Mouse (Mus musculus): ENCODE measurements at regions not wholly inside any gene's neighbourhood (a gene's known extent, or its start where the extent isn't known, plus 50 kb on each side); places are given as distances from the start of the nearest gene placed in this dataset.

- Histone ChIP-seq H3K27me3 (replicated peaks; ENCODE audit: low read depth, poor library complexity, severe bottlenecking) (no peaks in the 10 kb centered on the region), H3K36me3 (replicated peaks) (no peaks in the 10 kb centered on the region), H3K27ac (replicated peaks) (no peak overlapping the region), H3K9me3 (no peaks in the 10 kb centered on the region), H3K4me1 (no peaks in the 10 kb centered on the region), H3K4me3 (no peak overlapping the region)
- 66% methylated on average over 4 of the region's 4 CpGs for WGBS
- DNase-seq (ENCODE audit: low spot score): no peak
Measured at GRCm38 (mm10) chr3:21325329-21325896, 751.0 kb upstream of the Tbl1xr1 start.

GRCm38 (mm10) chr3:21341916-21342315, 734.5 kb upstream of the Tbl1xr1 start:
- Histone ChIP-seq H3K27ac (replicated peaks) (no peak overlapping the region), H3K9me3 (no peaks in the 10 kb centered on the region), H3K4me3 (no peak overlapping the region), H3K36me3 (replicated peaks) (no peaks in the 10 kb centered on the region), H3K4me1 (no peaks in the 10 kb centered on the region), H3K27me3 (replicated peaks; ENCODE audit: low read depth, poor library complexity, severe bottlenecking) (no peaks in the 10 kb centered on the region)
- DNase-seq (ENCODE audit: low spot score): no peak

GRCm38 (mm10) chr3:21343095-21343494, 733.4 kb upstream of the Tbl1xr1 start:
- WGBS: 82% methylated on average over 1 of the region's 1 CpGs
- H3K4me3 ChIP-seq: no peak overlapping the region
- H3K27ac ChIP-seq (replicated peaks): no peak overlapping the region
- no peaks in the 10 kb centered on the region for H3K27me3 ChIP-seq (replicated peaks; ENCODE audit: low read depth, poor library complexity, severe bottlenecking)
- no peaks in the 10 kb centered on the region for H3K9me3 ChIP-seq
- DNase-seq (ENCODE audit: low spot score): no peak
- H3K4me1 ChIP-seq: no peaks in the 10 kb centered on the region
- no peaks in the 10 kb centered on the region for H3K36me3 ChIP-seq (replicated peaks)

- no peaks in the 10 kb centered on the region for H3K27me3 ChIP-seq (replicated peaks; ENCODE audit: low read depth, poor library complexity, severe bottlenecking)
- no peaks in the 10 kb centered on the region for H3K4me1 ChIP-seq
Measured at GRCm38 (mm10) chr3:21349421-21349820, 727.0 kb upstream of the Tbl1xr1 start.

GRCm38 (mm10) chr3:21356150-21356549, 720.3 kb upstream of the Tbl1xr1 start:
- DNase-seq (ENCODE audit: low spot score): no peak
- Histone ChIP-seq H3K4me1 (0 out of 2 replicates have a peak, but pooled peaks cover 2% of the 10 kb centered on the region), H3K27me3 (replicated peaks; ENCODE audit: low read depth, poor library complexity, severe bottlenecking) (no peaks in the 10 kb centered on the region), H3K36me3 (replicated peaks) (no peaks in the 10 kb centered on the region), H3K4me3 (no peak overlapping the region), H3K27ac (replicated peaks) (no peak overlapping the region), H3K9me3 (no peaks in the 10 kb centered on the region)
- WGBS: 88% methylated on average over 3 of the region's 3 CpGs

More at GRCm38 (mm10) chr3:21349421-21349820, 727.0 kb upstream of the Tbl1xr1 start:
- DNase-seq (ENCODE audit: low spot score): no peak
- H3K27ac ChIP-seq (replicated peaks): no peak overlapping the region
- no peaks in the 10 kb centered on the region for H3K36me3 ChIP-seq (replicated peaks)
- 78% methylated on average over 3 of the region's 3 CpGs for WGBS
- no peaks in the 10 kb centered on the region for H3K9me3 ChIP-seq
- no peak overlapping the region for H3K4me3 ChIP-seq

- H3K9me3 ChIP-seq: no peaks in the 10 kb centered on the region
- DNase-seq (ENCODE audit: low spot score): no peak
- 70% methylated on average over 6 of the region's 6 CpGs for WGBS
Measured at GRCm38 (mm10) chr3:21356831-21357712, 719.4 kb upstream of the Tbl1xr1 start.

GRCm38 (mm10) chr3:21358068-21358467, 718.4 kb upstream of the Tbl1xr1 start:
- no peaks in the 10 kb centered on the region for H3K27me3 ChIP-seq (replicated peaks; ENCODE audit: low read depth, poor library complexity, severe bottlenecking)
- no peaks in the 10 kb centered on the region for H3K9me3 ChIP-seq
- WGBS: 81% methylated on average over 6 of the region's 6 CpGs
- H3K4me1 ChIP-seq: 0 out of 2 replicates have a peak, but pooled peaks cover 2% of the 10 kb centered on the region
- no peak overlapping the region for H3K4me3 ChIP-seq
- DNase-seq (ENCODE audit: low spot score): no peak
- H3K36me3 ChIP-seq (replicated peaks): no peaks in the 10 kb centered on the region
- H3K27ac ChIP-seq (replicated peaks): no peak overlapping the region

More at GRCm38 (mm10) chr3:21356831-21357712, 719.4 kb upstream of the Tbl1xr1 start:
- Histone ChIP-seq H3K4me3 (no peak overlapping the region), H3K4me1 (0 out of 2 replicates have a peak, but pooled peaks cover 2% of the 10 kb centered on the region), H3K27me3 (replicated peaks; ENCODE audit: low read depth, poor library complexity, severe bottlenecking) (no peaks in the 10 kb centered on the region), H3K27ac (replicated peaks) (no peak overlapping the region), H3K36me3 (replicated peaks) (no peaks in the 10 kb centered on the region)

GRCm38 (mm10) chr3:21361069-21361468, 715.4 kb upstream of the Tbl1xr1 start:
- H3K9me3 ChIP-seq: no peaks in the 10 kb centered on the region
- H3K27me3 ChIP-seq (replicated peaks; ENCODE audit: low read depth, poor library complexity, severe bottlenecking): no peaks in the 10 kb centered on the region
- WGBS: 90% methylated on average over 3 of the region's 3 CpGs

GRCm38 (mm10) chr3:21379816-21380215, 696.6 kb upstream of the Tbl1xr1 start:
- no peak overlapping the region for H3K27ac ChIP-seq (replicated peaks)
- 91% methylated on average over 2 of the region's 2 CpGs for WGBS

More at GRCm38 (mm10) chr3:21361069-21361468, 715.4 kb upstream of the Tbl1xr1 start:
- no peak for DNase-seq (ENCODE audit: low spot score)
- H3K4me1 ChIP-seq: 0 out of 2 replicates have a peak, but pooled peaks cover 2% of the 10 kb centered on the region
- no peak overlapping the region for H3K27ac ChIP-seq (replicated peaks)
- H3K36me3 ChIP-seq (replicated peaks): no peaks in the 10 kb centered on the region
- H3K4me3 ChIP-seq: no peak overlapping the region

GRCm38 (mm10) chr3:21381072-21381471, 695.4 kb upstream of the Tbl1xr1 start:
- Histone ChIP-seq H3K4me1 (no peaks in the 10 kb centered on the region), H3K9me3 (0 out of 2 replicates have a peak, but pooled peaks cover 4% of the 10 kb centered on the region), H3K27me3 (replicated peaks; ENCODE audit: low read depth, poor library complexity, severe bottlenecking) (no peaks in the 10 kb centered on the region), H3K36me3 (replicated peaks) (no peaks in the 10 kb centered on the region), H3K27ac (replicated peaks) (no peak overlapping the region), H3K4me3 (no peak overlapping the region)
- no peak for DNase-seq (ENCODE audit: low spot score)
- 85% methylated on average over 3 of the region's 3 CpGs for WGBS

More at GRCm38 (mm10) chr3:21379816-21380215, 696.6 kb upstream of the Tbl1xr1 start:
- no peaks in the 10 kb centered on the region for H3K27me3 ChIP-seq (replicated peaks; ENCODE audit: low read depth, poor library complexity, severe bottlenecking)
- no peaks in the 10 kb centered on the region for H3K4me1 ChIP-seq
- H3K4me3 ChIP-seq: no peak overlapping the region
- DNase-seq (ENCODE audit: low spot score): no peak
- H3K36me3 ChIP-seq (replicated peaks): no peaks in the 10 kb centered on the region
- 0 out of 2 replicates have a peak, but pooled peaks cover 4% of the 10 kb centered on the region for H3K9me3 ChIP-seq

- no peak for DNase-seq (ENCODE audit: low spot score)
- WGBS: 90% methylated on average over 2 of the region's 2 CpGs
- no peak overlapping the region for H3K4me3 ChIP-seq
- H3K27me3 ChIP-seq (replicated peaks; ENCODE audit: low read depth, poor library complexity, severe bottlenecking): no peaks in the 10 kb centered on the region
- H3K4me1 ChIP-seq: no peaks in the 10 kb centered on the region
- no peaks in the 10 kb centered on the region for H3K9me3 ChIP-seq
- H3K27ac ChIP-seq (replicated peaks): no peak overlapping the region
- H3K36me3 ChIP-seq (replicated peaks): no peaks in the 10 kb centered on the region
Measured at GRCm38 (mm10) chr3:21403551-21403950, 672.9 kb upstream of the Tbl1xr1 start.

GRCm38 (mm10) chr3:21404058-21404457, 672.4 kb upstream of the Tbl1xr1 start:
- Histone ChIP-seq H3K9me3 (no peaks in the 10 kb centered on the region), H3K4me3 (no peak overlapping the region), H3K36me3 (replicated peaks) (no peaks in the 10 kb centered on the region), H3K27ac (replicated peaks) (no peak overlapping the region), H3K4me1 (no peaks in the 10 kb centered on the region), H3K27me3 (replicated peaks; ENCODE audit: low read depth, poor library complexity, severe bottlenecking) (no peaks in the 10 kb centered on the region)
- no peak for DNase-seq (ENCODE audit: low spot score)
- 74% methylated on average over 3 of the region's 3 CpGs for WGBS

GRCm38 (mm10) chr3:21407077-21407476, 669.4 kb upstream of the Tbl1xr1 start:
- H3K27ac ChIP-seq (replicated peaks): no peak overlapping the region
- H3K27me3 ChIP-seq (replicated peaks; ENCODE audit: low read depth, poor library complexity, severe bottlenecking): no peaks in the 10 kb centered on the region
- H3K9me3 ChIP-seq: no peaks in the 10 kb centered on the region
- DNase-seq (ENCODE audit: low spot score): no peak
- H3K36me3 ChIP-seq (replicated peaks): no peaks in the 10 kb centered on the region
- no peaks in the 10 kb centered on the region for H3K4me1 ChIP-seq
- 88% methylated on average over 5 of the region's 5 CpGs for WGBS
- H3K4me3 ChIP-seq: no peak overlapping the region
